Mouse (Mus musculus) layer of hippocampus, adult 9-10 months (tissue): Measurements from ENCODE around the gene Aig1.

ENCODE experiments used
- DNase-seq: peaks from one replicate; pipeline ENCODE4 v3.0.0; 2022; ENCODE audit warnings: low spot score

Aig1 gene

GRCm38 (mm10) chr10:13849205-13849604 is 19.6 kb downstream of the Aig1 start:
- no peak for DNase-seq

DNA sequence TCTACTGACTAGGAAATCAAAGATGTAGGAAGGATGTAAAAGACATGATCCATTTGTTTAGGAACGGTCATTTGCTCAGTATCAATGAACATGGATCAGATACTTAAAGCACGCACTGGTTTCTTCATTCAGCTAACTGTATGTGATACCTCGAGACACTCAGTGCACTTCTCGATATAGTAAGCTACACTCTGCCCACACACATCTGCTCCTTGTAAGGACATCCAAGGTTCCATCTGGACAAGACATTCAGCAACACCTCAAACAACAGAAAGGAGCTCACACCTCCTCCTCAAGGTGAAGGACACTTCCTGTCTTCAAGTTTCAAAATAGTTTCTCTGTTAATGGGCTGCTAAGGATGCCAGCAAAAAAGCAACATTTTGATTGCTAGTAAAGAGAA is 23.9 kb downstream of the Aig1 start:
- DNase-seq = no peak

DNA sequence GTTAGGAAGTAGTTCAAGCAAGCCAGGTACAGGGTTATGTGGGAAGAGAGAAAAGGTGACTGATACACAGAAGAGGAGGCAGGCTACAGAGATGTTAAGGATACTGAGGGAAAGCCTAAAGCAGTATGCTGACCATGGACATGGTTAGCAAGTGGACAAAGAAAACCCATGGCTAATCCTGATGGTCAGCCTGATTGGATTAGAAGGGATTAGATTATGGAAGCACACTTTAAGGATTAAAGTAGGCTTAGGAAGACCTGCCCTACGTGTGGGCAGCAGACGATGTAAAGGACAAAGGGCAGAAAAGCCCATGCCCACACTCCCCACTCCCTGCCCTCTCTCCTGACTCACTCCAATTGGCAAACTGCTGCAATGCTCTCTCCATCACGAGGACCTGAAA is 25.0 kb downstream of the Aig1 start:
- DNase-seq = no peak

- no peak for DNase-seq
Measured at GRCm38 (mm10) chr10:13842855-13843254, 25.9 kb downstream of the Aig1 start.

DNA sequence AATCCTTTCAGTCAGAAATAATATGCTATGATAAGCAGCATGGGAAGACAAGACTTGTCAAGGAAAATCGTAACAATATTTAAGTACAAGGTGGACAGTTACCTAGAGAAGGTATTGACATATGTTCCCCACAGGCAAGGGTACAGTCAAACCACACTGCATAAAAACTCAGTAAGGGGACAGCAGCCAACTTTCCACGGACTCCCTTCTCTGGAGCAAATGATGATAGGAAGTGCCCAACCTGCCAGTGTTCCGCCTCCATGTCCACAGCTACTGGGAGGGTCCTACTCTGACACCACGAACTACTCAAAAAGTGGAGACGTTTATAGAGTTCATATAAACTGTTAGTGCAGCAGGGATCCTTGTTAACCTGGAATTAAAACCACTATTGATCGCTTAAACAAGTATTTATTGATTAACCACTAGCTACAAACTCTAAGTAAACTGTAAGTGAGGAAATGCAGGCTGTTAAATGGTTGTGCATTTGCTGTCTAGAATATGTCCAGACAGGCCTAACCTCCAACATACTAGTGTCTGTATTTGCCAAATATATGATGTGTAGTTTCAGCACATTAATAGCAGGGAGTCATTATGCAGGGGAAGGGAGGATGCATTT is 30.2 kb downstream of the Aig1 start:
- no peak for DNase-seq

- no peak for DNase-seq
Measured at GRCm38 (mm10) chr10:13837709-13838456, 30.9 kb downstream of the Aig1 start.

- DNase-seq = no peak
Measured at GRCm38 (mm10) chr10:13836956-13837355, 31.8 kb downstream of the Aig1 start.

DNA sequence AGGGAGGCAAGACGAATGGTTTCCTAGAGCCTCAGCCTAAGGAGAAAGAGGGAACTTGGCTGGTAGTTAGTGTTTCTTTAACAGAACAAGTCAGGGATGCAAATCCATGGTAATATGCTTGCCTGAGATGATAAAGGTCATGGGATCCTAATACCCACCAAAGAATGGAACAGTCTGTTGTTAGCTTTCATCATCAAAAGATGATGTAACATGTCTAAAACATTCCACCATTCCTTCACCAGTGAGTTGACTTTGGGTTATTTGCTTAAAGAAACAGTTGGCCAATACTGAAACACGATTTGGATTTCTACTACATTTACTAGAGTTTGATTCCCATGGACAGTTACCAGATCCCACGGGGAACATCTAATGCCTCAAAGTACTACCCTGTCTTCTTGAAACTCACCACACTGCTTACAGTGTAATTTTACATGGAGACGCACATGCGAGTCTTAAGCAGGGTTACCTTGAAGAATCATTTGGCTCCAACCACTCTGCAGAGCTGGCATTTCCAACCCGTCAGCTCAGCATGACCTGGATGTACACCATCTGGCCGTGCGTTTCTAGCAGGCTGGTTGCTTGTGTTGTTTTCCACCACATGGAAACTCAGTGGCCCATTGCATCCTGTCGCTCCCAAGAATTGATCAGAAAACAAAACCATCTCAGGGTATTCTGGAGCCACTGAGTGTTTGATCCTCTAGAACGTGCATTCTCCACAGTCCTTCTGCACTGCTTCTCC is 32.9 kb downstream of the Aig1 start:
- no peak for DNase-seq

GRCm38 (mm10) chr10:13834056-13834455 is 34.7 kb downstream of the Aig1 start:
- no peak for DNase-seq

DNA sequence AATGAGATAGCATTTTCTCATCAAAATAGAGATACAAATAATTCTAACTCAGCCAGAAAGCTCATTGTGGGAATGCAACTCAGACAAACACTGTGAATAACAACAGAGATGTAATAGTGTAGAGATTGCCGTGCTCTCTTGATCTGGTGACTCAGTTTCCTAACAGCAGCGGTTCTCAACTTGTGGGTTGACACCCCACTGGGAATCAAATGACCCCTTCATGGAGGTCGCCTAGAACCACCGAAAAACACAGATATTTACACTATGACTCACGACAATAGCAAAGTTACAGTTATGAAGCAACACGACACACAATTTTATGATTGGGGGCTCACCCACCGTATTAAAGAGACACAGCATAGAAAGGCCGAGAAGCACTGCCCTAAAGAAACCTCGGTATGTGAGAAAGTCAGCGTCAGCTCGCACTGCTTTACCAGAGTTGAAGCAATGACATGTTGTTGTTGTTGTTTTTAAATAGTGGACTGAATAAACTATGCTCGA is 35.7 kb downstream of the Aig1 start:
- no peak for DNase-seq

DNA sequence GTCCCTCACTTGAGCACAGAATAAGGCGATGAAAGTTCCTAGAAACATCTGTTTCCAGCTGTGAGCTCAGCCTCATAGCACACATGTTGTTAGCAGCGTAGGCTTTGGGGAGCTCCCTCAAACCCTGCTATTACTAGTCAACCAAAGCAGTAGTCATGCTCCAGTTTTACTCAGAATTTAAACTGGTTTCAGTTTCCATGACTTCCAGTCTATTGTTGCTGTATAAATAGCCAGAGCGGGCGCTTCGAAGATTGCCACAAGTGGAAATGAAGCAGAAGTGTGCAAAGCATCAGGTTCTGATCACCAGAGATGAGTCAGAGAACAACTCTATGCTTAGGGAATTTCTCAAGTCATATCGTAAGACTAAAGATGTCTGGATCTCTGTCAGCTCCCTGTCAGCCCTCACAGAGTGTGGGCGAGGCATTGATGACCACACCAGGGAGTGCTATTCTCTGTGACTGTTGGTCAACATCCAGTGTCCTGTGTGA is 36.2 kb downstream of the Aig1 start:
- no peak for DNase-seq

GRCm38 (mm10) chr10:13827150-13827549 is 41.6 kb downstream of the Aig1 start:
- DNase-seq = no peak

GRCm38 (mm10) chr10:13813591-13813990 is 55.2 kb downstream of the Aig1 start:
- no peak for DNase-seq

- DNase-seq = no peak
Measured at GRCm38 (mm10) chr10:13808291-13808690, 60.5 kb downstream of the Aig1 start.

GRCm38 (mm10) chr10:13806806-13807205 is 62.0 kb downstream of the Aig1 start:
- no peak for DNase-seq

DNA sequence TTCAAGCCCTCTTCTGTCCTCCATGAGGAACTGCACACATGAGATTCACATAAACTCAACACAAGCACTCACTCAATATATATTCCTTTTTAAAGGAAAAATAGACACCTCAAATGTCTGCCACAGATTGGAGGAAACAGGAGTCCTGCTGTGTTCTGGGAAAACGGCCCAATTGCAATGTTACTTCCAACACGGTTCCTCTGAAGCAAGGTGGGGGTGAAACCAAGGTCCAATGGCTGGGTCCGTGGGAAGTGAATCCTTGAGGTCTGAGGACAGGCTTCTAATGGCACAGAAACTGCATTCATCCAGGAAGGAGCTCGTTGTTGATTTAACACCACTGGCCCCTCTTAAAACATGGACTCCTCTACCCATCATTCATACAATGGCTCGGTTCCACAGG is 67.5 kb downstream of the Aig1 start:
- no peak for DNase-seq

GRCm38 (mm10) chr10:13793458-13793857 is 75.3 kb downstream of the Aig1 start:
- DNase-seq = no peak

DNA sequence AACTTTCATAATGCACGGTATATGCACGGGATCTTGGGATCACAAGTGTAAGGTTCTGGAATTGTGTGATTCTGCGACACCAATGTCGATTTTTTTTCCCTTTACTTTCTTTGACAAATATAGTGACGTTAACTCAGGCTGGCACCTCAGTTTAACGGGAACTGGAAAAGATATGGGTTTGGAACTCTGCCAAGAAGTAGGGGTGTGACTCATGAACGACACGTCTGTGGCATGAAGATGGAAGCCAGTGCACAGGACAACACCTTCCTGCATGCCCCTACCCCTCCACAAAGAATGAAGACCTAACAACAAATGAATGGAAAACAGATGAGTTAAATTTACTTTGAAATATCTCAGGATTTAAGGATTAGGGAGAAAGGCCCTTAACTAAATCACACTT is 76.0 kb downstream of the Aig1 start:
- DNase-seq = no peak

- no peak for DNase-seq
Measured at GRCm38 (mm10) chr10:13789604-13790003, 79.2 kb downstream of the Aig1 start.

DNA sequence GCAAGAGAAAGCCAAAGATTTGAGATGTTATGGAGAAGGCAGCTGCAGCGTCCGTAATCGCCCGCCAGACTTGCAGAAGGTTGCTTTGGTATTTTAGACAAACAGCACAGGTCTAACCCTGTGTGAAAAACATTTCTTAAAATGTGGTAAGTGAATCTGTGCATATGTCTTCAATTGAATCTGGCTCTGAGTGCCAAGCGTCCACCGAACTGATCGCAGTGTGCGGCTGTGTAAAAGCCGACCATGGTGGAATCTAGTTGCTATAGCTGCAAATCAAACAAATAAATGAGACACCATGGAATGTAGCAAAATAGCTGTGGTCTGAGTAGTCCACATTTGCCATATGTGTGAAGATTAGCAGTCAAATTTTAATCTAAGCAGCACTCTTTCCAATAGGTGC is 80.7 kb downstream of the Aig1 start:
- DNase-seq = no peak

GRCm38 (mm10) chr10:13782774-13783173 is 86.0 kb downstream of the Aig1 start:
- no peak for DNase-seq

DNA sequence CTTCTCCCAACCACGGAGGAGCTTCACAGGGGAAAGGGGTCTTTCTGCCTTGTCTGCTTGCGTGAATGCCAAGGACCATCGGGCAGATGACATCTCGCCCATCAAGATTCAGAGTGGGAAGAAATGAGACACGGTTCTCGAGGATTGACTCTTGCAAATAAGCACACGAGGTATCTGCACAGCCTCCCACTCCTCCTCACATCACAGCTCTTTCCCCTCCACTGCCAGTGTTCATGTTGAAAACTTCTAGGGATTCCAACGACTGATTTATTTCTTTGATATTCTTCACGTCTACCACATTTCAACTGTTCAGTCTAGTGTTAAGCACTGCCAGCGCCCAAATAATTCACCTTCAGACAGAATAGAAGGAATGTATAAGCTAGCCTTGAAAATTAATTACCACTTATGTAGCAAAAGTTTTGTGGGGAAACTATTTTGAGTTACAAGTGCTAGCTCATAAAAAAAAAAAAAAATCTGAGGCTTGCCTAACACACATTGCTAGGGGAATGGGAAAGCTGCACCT is 86.5 kb downstream of the Aig1 start:
- DNase-seq = no peak

- no peak for DNase-seq
Measured at GRCm38 (mm10) chr10:13776014-13776413, 92.8 kb downstream of the Aig1 start.
